Mouse (Mus musculus) kidney, adult 9 months (tissue): Measurements from ENCODE around the gene Col5a1.
A peak's percentile ranks its signal among the peaks of the same experiment; 100 is the strongest.

ENCODE experiments used
- DNase-seq: peaks from one replicate; pipeline ENCODE4 v3.0.0; 2022

The Col5a1 gene

GRCm38 (mm10) chr2:27923718-27924117, 37.5 kb downstream of the Col5a1 start:
- DNase-seq, result no peak

DNA sequence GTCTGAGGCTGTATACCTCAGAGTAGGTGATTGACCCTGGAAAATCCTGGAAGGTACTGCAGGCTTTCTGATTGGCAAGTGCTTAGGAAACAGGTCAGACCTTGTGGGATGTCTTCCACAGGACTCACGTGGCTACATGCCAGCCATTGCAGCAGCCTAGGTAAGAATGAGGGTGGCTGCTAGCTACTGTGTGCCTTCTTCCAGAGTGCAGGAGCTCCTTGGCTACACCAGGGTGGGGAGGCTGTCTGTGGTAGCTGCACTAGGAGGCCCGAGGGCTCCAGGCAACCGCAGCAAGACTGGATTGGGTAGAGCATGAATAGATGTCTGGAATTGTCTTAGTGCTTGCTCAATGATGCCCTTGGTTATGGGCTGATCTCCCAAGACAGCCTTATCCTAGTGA, 38.2 kb downstream of the Col5a1 start:
- DNase-seq, result no peak

GRCm38 (mm10) chr2:27926478-27927165, 40.4 kb downstream of the Col5a1 start:
- DNase-seq, result peak; percentile 49

GRCm38 (mm10) chr2:27930471-27931015, 44.3 kb downstream of the Col5a1 start:
- DNase-seq, result no peak

GRCm38 (mm10) chr2:27931130-27931529, 44.9 kb downstream of the Col5a1 start:
- DNase-seq, result no peak

GRCm38 (mm10) chr2:27931971-27932370, 45.7 kb downstream of the Col5a1 start:
- DNase-seq, result peak; percentile 24

GRCm38 (mm10) chr2:27934269-27934668, 48.0 kb downstream of the Col5a1 start:
- DNase-seq, result peak; percentile 47

DNA sequence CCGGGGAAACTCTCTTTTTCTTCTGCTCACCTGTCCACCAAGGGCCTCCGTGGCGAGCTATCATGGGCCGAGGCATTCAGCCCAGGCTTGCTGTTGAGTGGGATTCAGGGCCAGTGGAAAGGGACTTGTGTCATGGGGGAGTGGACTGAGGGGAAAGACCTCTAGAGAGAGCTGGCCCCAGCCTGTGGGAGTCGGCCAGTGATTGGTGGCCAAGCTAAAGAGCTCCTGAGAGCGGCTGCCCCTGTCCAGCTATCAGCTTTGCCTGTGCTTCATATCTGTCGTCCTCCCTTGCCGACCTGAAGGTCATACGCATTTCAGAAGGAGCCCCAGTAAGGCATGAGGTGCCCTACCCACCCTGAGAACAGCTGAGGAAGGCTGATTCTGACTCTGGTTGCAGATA, 48.6 kb downstream of the Col5a1 start:
- DNase-seq, result no peak

- no peak for DNase-seq
Observed at GRCm38 (mm10) chr2:27935441-27935840, 49.2 kb downstream of the Col5a1 start.

GRCm38 (mm10) chr2:27936607-27937191, 50.5 kb downstream of the Col5a1 start:
- no peak for DNase-seq

DNA sequence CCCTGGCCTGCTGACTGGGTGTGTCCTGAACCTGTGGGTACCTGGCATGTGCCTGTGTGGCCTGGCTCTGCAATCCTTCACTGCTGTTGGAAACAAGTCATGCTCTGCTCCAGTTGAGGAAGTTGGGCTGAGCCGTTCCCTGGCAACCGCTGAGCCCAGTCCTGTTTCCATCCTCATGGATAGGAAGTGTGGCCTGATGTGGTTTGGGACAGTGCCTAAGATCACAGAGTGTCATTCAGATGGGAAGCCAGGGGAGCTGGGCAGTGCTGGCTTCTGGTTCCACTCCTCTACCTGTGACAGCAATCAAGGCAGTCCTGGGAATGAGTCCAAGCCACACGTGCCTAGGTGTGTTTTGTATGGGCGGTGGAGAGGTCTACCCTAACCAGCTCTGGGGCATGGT, 53.2 kb downstream of the Col5a1 start:
- DNase-seq, result peak; percentile 22

DNA sequence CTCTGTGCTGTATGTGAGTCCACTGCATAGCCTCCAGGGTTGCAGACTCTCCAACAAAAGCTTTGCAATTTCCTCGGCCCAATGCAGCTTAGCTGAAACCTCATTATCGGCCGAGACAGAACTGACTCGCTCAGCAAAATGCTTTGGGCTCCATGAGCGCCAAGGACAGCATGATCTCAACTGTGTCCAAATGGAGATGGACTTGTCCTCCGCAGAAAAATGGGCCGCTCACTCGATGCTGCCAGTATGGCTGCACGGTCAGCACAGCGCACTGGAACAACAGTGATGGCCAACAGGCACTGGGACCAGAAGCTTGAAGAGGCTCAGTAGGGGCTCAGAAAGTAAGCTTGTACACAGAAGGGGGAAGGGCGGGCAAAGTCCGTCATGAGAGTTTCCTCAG, 53.9 kb downstream of the Col5a1 start:
- no peak for DNase-seq

DNA sequence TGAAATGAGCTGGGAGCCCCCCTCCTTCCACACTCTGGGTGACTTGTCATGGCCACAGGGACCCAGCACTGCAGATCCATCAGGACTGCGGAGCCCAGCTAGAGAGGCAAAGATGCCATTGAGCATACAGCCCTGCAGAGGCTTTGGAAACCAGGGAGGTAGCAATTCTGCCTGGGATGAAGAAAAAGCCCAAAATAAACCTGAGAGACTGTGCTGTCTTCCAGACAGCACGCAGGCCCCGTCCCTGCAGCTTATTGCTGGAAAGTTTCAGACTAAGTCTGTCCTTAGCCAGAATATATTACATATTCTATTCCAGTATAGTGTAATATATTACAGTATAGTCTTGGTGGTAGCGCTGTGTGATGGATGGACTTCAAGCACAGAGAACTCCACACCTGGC, 61.0 kb downstream of the Col5a1 start:
- no peak for DNase-seq

GRCm38 (mm10) chr2:27947917-27948316, 61.7 kb downstream of the Col5a1 start:
- no peak for DNase-seq

- peak; percentile 32 for DNase-seq
Observed at GRCm38 (mm10) chr2:27953866-27954265, 67.6 kb downstream of the Col5a1 start.

DNA sequence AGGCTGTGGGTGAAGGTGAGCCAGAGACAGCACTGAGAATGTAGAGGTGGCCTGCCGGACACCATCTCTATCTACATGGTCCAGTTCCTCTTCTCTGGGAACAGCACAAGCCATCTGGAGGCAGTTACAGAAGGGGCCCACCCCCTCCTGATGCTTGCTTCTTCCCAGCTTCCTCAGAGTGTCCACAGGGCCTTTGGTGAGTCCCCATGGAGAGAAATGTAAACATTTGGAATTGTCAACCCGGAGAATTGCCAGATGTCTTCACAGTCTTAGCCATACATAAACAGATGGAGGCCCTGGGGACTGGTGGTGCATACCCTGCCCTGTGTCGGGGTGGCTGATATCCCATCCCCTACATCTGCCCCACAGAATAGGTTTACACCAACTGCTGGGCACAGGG, 68.7 kb downstream of the Col5a1 start:
- no peak for DNase-seq

- DNase-seq, result no peak
Observed at GRCm38 (mm10) chr2:27956751-27957150, 70.5 kb downstream of the Col5a1 start.

- peak; percentile 27 for DNase-seq
Observed at GRCm38 (mm10) chr2:27957184-27957583, 71.0 kb downstream of the Col5a1 start.

- no peak for DNase-seq
Observed at GRCm38 (mm10) chr2:27959275-27959674, 73.0 kb downstream of the Col5a1 start.

- no peak for DNase-seq
Observed at GRCm38 (mm10) chr2:27961190-27961589, 75.0 kb downstream of the Col5a1 start.

GRCm38 (mm10) chr2:27962406-27962805, 76.2 kb downstream of the Col5a1 start:
- DNase-seq, result no peak

- DNase-seq, result peak; percentile 35
Observed at GRCm38 (mm10) chr2:27969158-27969557, 82.9 kb downstream of the Col5a1 start.

GRCm38 (mm10) chr2:27973840-27974239, 87.6 kb downstream of the Col5a1 start:
- peak; percentile 64 for DNase-seq

DNA sequence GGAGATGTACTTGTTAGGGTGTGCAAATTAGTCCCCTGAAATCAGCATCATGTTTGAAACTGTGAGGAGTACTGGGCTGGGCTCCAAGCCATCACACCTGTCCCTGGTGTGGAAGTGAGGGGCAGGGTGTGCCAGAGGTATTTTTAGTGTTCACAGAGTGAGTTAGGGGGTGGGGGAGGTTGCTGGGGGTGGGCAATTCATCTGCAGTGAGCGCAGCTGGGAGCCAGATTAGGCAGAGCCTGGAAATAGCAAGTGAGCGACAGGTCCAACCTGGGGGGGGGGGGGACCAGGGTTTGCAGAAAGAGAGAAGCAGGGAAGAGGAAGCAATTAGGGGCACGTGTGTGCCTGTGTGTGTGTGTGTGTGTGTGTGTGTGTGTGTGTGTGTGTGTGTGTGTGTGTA, 89.6 kb downstream of the Col5a1 start:
- DNase-seq, result no peak

GRCm38 (mm10) chr2:27976512-27976911, 90.3 kb downstream of the Col5a1 start:
- no peak for DNase-seq
